Mouse (Mus musculus): ENCODE measurements at regions not wholly inside any gene's neighbourhood (a gene's known extent, or its start where the extent isn't known, plus 50 kb on each side); places are given as distances from the start of the nearest gene placed in this dataset.

- DNase-seq (ENCODE audit: low read depth) = peak; percentile 64
These were observed 144.8 kb downstream of the Mdfic start for GRCm38 (mm10) chr6:15865271-15865670.

GRCm38 (mm10) chr6:15882288-15882903 lies 161.9 kb downstream of the Mdfic start:
- DNase-seq (ENCODE audit: low read depth) = no peak

- no peak for DNase-seq (ENCODE audit: low read depth)
These were observed 172.6 kb downstream of the Mdfic start for GRCm38 (mm10) chr6:15893066-15893465.

- DNase-seq (ENCODE audit: low read depth) = no peak
These were observed 180.0 kb downstream of the Mdfic start for GRCm38 (mm10) chr6:15900495-15900894.

GRCm38 (mm10) chr6:15902665-15903274 lies 182.3 kb downstream of the Mdfic start:
- DNase-seq (ENCODE audit: low read depth) = no peak

GRCm38 (mm10) chr6:15910420-15911167 lies 190.1 kb downstream of the Mdfic start:
- DNase-seq (ENCODE audit: low read depth) = no peak

GRCm38 (mm10) chr6:15929650-15930049 lies 209.2 kb downstream of the Mdfic start:
- no peak for DNase-seq (ENCODE audit: low read depth)

- no peak for DNase-seq (ENCODE audit: low read depth)
These were observed 229.8 kb downstream of the Mdfic start for GRCm38 (mm10) chr6:15950251-15950650.

- no peak for DNase-seq (ENCODE audit: low read depth)
These were observed 266.9 kb downstream of the Mdfic start for GRCm38 (mm10) chr6:15987334-15987733.
